Mouse (Mus musculus) neural tube, embryonic 13.5 days (tissue): ENCODE results near the gene Alg5. TPM values are rescaled to one million over a fixed set of nuclear protein-coding genes. Genes with fewer than 3 reads are reported as not detected.
"Not testable (repeated sequence)": the region's sequence is repeated elsewhere in the genome, so short reads cannot be mapped to it uniquely, and the experiment has no call there.

Source experiments
- ATAC-seq: fragments of 200-750 bp; cut with Nextera tagmentation; 2 replicates; pipeline ENCODE4 v1.8.0; 2017; ENCODE audit warnings: low read depth, mild to moderate bottlenecking, moderate TSS enrichment, moderate library complexity
- H3K27ac ChIP-seq: fragments of 300-500 bp; sonication (generic); replicated peaks from 2 replicates; pipeline ENCODE4 v1.5.1; 2015; ENCODE audit warnings: moderate library complexity, mild to moderate bottlenecking, inconsistent platforms
- H3K27me3 ChIP-seq: fragments of 300-500 bp; sonication (generic); 2 replicates; pipeline ENCODE4 v1.6.1; 2015; ENCODE audit warnings: mild to moderate bottlenecking, inconsistent platforms
- H3K36me3 ChIP-seq: fragments of 300-500 bp; sonication (generic); 2 replicates; pipeline ENCODE4 v1.6.1; 2015; ENCODE audit warnings: mild to moderate bottlenecking, inconsistent platforms
- H3K4me1 ChIP-seq: fragments of 300-500 bp; sonication (generic); replicated peaks from 2 replicates; pipeline ENCODE4 v1.6.1; 2015; ENCODE audit warnings: inconsistent platforms
- H3K4me2 ChIP-seq: fragments of 300-500 bp; sonication (generic); 2 replicates; pipeline ENCODE4 v1.6.1; 2015; ENCODE audit warnings: inconsistent platforms, mild to moderate bottlenecking, moderate library complexity
- H3K4me3 ChIP-seq: fragments of 300-500 bp; sonication (generic); 2 replicates; pipeline ENCODE4 v1.5.1; 2015; ENCODE audit warnings: mild to moderate bottlenecking, inconsistent platforms
- H3K9ac ChIP-seq: fragments of 300-500 bp; sonication (generic); 2 replicates; pipeline ENCODE4 v1.6.1; 2015; ENCODE audit warnings: moderate library complexity, mild to moderate bottlenecking, inconsistent platforms
- H3K9me3 ChIP-seq: fragments of 300-500 bp; sonication (generic); 2 replicates; pipeline ENCODE4 v1.6.1; 2016; ENCODE audit warnings: inconsistent platforms
- WGBS: fragments of 180-500 bp; shearing (Covaris S2); methylation state at CpG from one replicate; pipeline ENCODE4 v1.1.7; 2015; 5-methylcytosine and 5-hydroxymethylcytosine counted together
- polyA plus RNA-seq: library from polyadenylated mRNA; unstranded; fragments of >200 nt; fragmentation: Nextera tagmentation; extraction: Ambion mirVana; gene quantifications from 2 replicates; pipeline ENCODE4 v1.2.1, GENCODE M21; 2015

Gene Alg5
- polyA plus RNA-seq, 1 experiment from 2014 or later, result 46.4 TPM

- H3K27me3 ChIP-seq, result peaks cover 11% of the 10 kb centered on the region
- no peaks in the 10 kb centered on the region for H3K9me3 ChIP-seq
- H3K4me1 ChIP-seq, result peaks cover 22% of the 10 kb centered on the region
- H3K4me2 ChIP-seq, result no peak overlapping the region
- no peak overlapping the region for H3K27ac ChIP-seq
- ATAC-seq, result no peak
- no peak overlapping the region for H3K9ac ChIP-seq
- WGBS, result 78% methylated on average over 4 of the region's 4 CpGs
- H3K36me3 ChIP-seq, result peaks cover 39% of the 10 kb centered on the region
- H3K4me3 ChIP-seq, result no peak overlapping the region
These were observed 18.1 kb downstream of the Alg5 start for GRCm38 (mm10) chr3:54753411-54753810.

- H3K27ac ChIP-seq, result peak within 1 kb of the TSS; percentile 63
These were observed 20.1 kb downstream of the Alg5 start, which contains the start of gene Smad9 for GRCm38 (mm10) chr3:54755145-54756041. Smad9 (plus strand) TSS chr3:54755582.

GRCm38 (mm10) chr3:54756058-54756457 is 20.7 kb downstream of the Alg5 start:
- H3K27ac ChIP-seq, result no peak overlapping the region
- peak; percentile 4; the same call in 1 of the 2 replicates for ATAC-seq
- WGBS, result 1% methylated on average over 11 of the region's 11 CpGs
- peaks cover 12% of the 10 kb centered on the region for H3K36me3 ChIP-seq
- H3K9me3 ChIP-seq, result no peaks in the 10 kb centered on the region
- peak overlapping the region; percentile 83 for H3K9ac ChIP-seq
- peaks cover 11% of the 10 kb centered on the region for H3K27me3 ChIP-seq
- H3K4me3 ChIP-seq, result peak overlapping the region; percentile 68
- peak overlapping the region; percentile 100 for H3K4me2 ChIP-seq
- peaks cover 26% of the 10 kb centered on the region for H3K4me1 ChIP-seq

More at GRCm38 (mm10) chr3:54755145-54756041, 20.1 kb downstream of the Alg5 start, which contains the start of gene Smad9:
- H3K9ac ChIP-seq, result peak within 1 kb of the TSS; percentile 83
- peaks cover 22% of the 10 kb centered on the region for H3K4me1 ChIP-seq
- no peaks in the 10 kb centered on the region for H3K9me3 ChIP-seq
- H3K27me3 ChIP-seq, result peaks cover 11% of the 10 kb centered on the region
- peak within 1 kb of the TSS; percentile 100 for H3K4me2 ChIP-seq
- H3K4me3 ChIP-seq, result peak within 1 kb of the TSS; percentile 68
- WGBS, result under 1% methylated on average over 65 of the region's 66 CpGs
- peaks cover 19% of the 10 kb centered on the region for H3K36me3 ChIP-seq
- ATAC-seq, result peak; percentile 90

- Histone ChIP-seq H3K4me1 (peaks cover 26% of the 10 kb centered on the region), H3K4me2 (no peak overlapping the region), H3K9ac (no peak overlapping the region), H3K36me3 (0 out of 2 replicates have a peak, but pooled peaks cover under 1% of the 10 kb centered on the region), H3K27ac (no peak overlapping the region), H3K27me3 (peaks cover 11% of the 10 kb centered on the region), H3K9me3 (no peaks in the 10 kb centered on the region), H3K4me3 (no peak overlapping the region)
- WGBS, result 91% methylated on average over 8 of the region's 8 CpGs
- ATAC-seq, result no peak
These were observed 22.1 kb downstream of the Alg5 start for GRCm38 (mm10) chr3:54757446-54757845.

GRCm38 (mm10) chr3:54759211-54759610 is 23.9 kb downstream of the Alg5 start:
- no peak overlapping the region for H3K4me3 ChIP-seq
- no peaks in the 10 kb centered on the region for H3K9me3 ChIP-seq
- H3K9ac ChIP-seq, result no peak overlapping the region
- H3K4me1 ChIP-seq, result peaks cover 26% of the 10 kb centered on the region
- H3K36me3 ChIP-seq, result no peaks in the 10 kb centered on the region
- H3K4me2 ChIP-seq, result no peak overlapping the region
- H3K27me3 ChIP-seq, result peaks cover 11% of the 10 kb centered on the region
- no peak overlapping the region for H3K27ac ChIP-seq
- 80% methylated on average over 9 of the region's 9 CpGs for WGBS
- ATAC-seq, result no peak

- 54% methylated on average over 15 of the region's 15 CpGs for WGBS
- no peaks in the 10 kb centered on the region for H3K36me3 ChIP-seq
- no peak overlapping the region for H3K4me3 ChIP-seq
- H3K27me3 ChIP-seq, result peaks cover 6% of the 10 kb centered on the region
- H3K9me3 ChIP-seq, result no peaks in the 10 kb centered on the region
- no peak overlapping the region for H3K4me2 ChIP-seq
- H3K27ac ChIP-seq, result no peak overlapping the region
- no peak overlapping the region for H3K9ac ChIP-seq
- H3K4me1 ChIP-seq, result peaks cover 18% of the 10 kb centered on the region
- no peak for ATAC-seq
These were observed 25.2 kb downstream of the Alg5 start for GRCm38 (mm10) chr3:54760321-54761115.

GRCm38 (mm10) chr3:54761258-54761657 is 25.9 kb downstream of the Alg5 start:
- Histone ChIP-seq H3K9me3 (no peaks in the 10 kb centered on the region), H3K4me2 (no peak overlapping the region), H3K9ac (no peak overlapping the region), H3K4me1 (peaks cover 10% of the 10 kb centered on the region), H3K4me3 (no peak overlapping the region), H3K27me3 (peaks cover 6% of the 10 kb centered on the region), H3K27ac (no peak overlapping the region), H3K36me3 (no peaks in the 10 kb centered on the region)
- no peak for ATAC-seq
- 74% methylated on average over 1 of the region's 1 CpGs for WGBS

GRCm38 (mm10) chr3:54764418-54764817 is 29.1 kb downstream of the Alg5 start:
- Histone ChIP-seq H3K4me2 (0 out of 2 replicates have a peak overlapping the region, but pooled peaks have one; percentile 20), H3K27me3 (no peaks in the 10 kb centered on the region), H3K27ac (no peak overlapping the region), H3K9ac (no peak overlapping the region), H3K4me3 (no peak overlapping the region), H3K4me1 (0 out of 2 replicates have a peak, but pooled peaks cover 3% of the 10 kb centered on the region), H3K36me3 (no peaks in the 10 kb centered on the region), H3K9me3 (no peaks in the 10 kb centered on the region)
- WGBS, result 67% methylated on average over 18 of the region's 18 CpGs
- peak; percentile 51; the same call in 1 of the 2 replicates for ATAC-seq

GRCm38 (mm10) chr3:54765521-54765920 is 30.2 kb downstream of the Alg5 start:
- H3K9me3 ChIP-seq, ATAC-seq, H3K36me3 ChIP-seq, H3K9ac ChIP-seq, H3K4me2 ChIP-seq, H3K27me3 ChIP-seq, H3K27ac ChIP-seq, H3K4me3 ChIP-seq, H3K4me1 ChIP-seq: not testable (repeated sequence)
- WGBS, result 82% methylated on average over 6 of the region's 6 CpGs

GRCm38 (mm10) chr3:54766034-54766433 is 30.7 kb downstream of the Alg5 start:
- H3K4me1 ChIP-seq, result 0 out of 2 replicates have a peak, but pooled peaks cover under 1% of the 10 kb centered on the region
- 82% methylated on average over 14 of the region's 14 CpGs for WGBS
- H3K27ac ChIP-seq, result no peak overlapping the region
- no peaks in the 10 kb centered on the region for H3K9me3 ChIP-seq
- no peak overlapping the region for H3K4me2 ChIP-seq
- no peaks in the 10 kb centered on the region for H3K27me3 ChIP-seq
- H3K4me3 ChIP-seq, result no peak overlapping the region
- no peak overlapping the region for H3K9ac ChIP-seq
- no peak for ATAC-seq
- no peaks in the 10 kb centered on the region for H3K36me3 ChIP-seq

GRCm38 (mm10) chr3:54766811-54767210 is 31.5 kb downstream of the Alg5 start:
- no peak overlapping the region for H3K4me2 ChIP-seq
- no peaks in the 10 kb centered on the region for H3K36me3 ChIP-seq
- no peak overlapping the region for H3K27ac ChIP-seq
- H3K4me1 ChIP-seq, result no peaks in the 10 kb centered on the region
- no peaks in the 10 kb centered on the region for H3K27me3 ChIP-seq
- no peak overlapping the region for H3K4me3 ChIP-seq
- no peaks in the 10 kb centered on the region for H3K9me3 ChIP-seq
- 88% methylated on average over 5 of the region's 5 CpGs for WGBS
- ATAC-seq, result no peak
- H3K9ac ChIP-seq, result no peak overlapping the region

- Histone ChIP-seq H3K4me3 (no peak overlapping the region), H3K9me3 (peaks cover 2% of the 10 kb centered on the region), H3K27me3 (no peaks in the 10 kb centered on the region), H3K9ac (no peak overlapping the region), H3K27ac (no peak overlapping the region), H3K36me3 (no peaks in the 10 kb centered on the region), H3K4me2 (no peak overlapping the region), H3K4me1 (no peaks in the 10 kb centered on the region)
- 91% methylated on average over 8 of the region's 8 CpGs for WGBS
- no peak for ATAC-seq
These were observed 33.3 kb downstream of the Alg5 start for GRCm38 (mm10) chr3:54768592-54768991.
